Mouse (Mus musculus) brain, embryonic 14.5 days (tissue): ENCODE results near the gene Abca7. TPM values are rescaled to one million over a fixed set of nuclear protein-coding genes. Genes with fewer than 3 reads are reported as not detected.
"Not testable (repeated sequence)": the region's sequence is repeated elsewhere in the genome, so short reads cannot be mapped to it uniquely, and the experiment has no call there.

Experiments used
- DNase-seq: peaks from one replicate; pipeline ENCODE4 v3.0.0-alpha.2; 2011; ENCODE audit warnings: low read depth
- CTCF ChIP-seq: fragments of 200-500 bp; IDR thresholded peaks from 2 replicates; pipeline ENCODE4 v1.5.1; 2012; ENCODE audit warnings: inconsistent platforms, mild to moderate bottlenecking, moderate library complexity, borderline replicate concordance; ENCODE audit not compliant: insufficient read depth, insufficient read length; ENCODE audit errors: extremely low read depth
- POLR2A ChIP-seq: fragments of 200-500 bp; IDR thresholded peaks from 2 replicates; pipeline ENCODE4 v1.6.1; 2012; ENCODE audit warnings: mild to moderate bottlenecking, inconsistent platforms, borderline replicate concordance; ENCODE audit not compliant: poor library complexity, insufficient read depth, insufficient read length, severe bottlenecking; ENCODE audit errors: extremely low read depth
- polyA plus RNA-seq: library from polyadenylated mRNA; depleted of rRNA; stranded (reverse); fragments of >200 nt; gene quantifications from 2 replicates; pipeline ENCODE4 v1.2.3, GENCODE M21; 2012

Abca7 gene
- polyA plus RNA-seq, 1 experiment: 12.7 TPM

GRCm38 (mm10) chr10:80044087-80044486 lies 47.8 kb downstream of the Abca7 start:
- TF ChIP-seq CTCF (no peak), POLR2A (no peak)
- peak; percentile 29 for DNase-seq

- not testable (repeated sequence) for DNase-seq
Measured at GRCm38 (mm10) chr10:80045364-80045763, 49.1 kb downstream of the Abca7 start.

GRCm38 (mm10) chr10:80045766-80046165 lies 49.5 kb downstream of the Abca7 start:
- peak; percentile 63 for DNase-seq
- no peak for TF ChIP-seq POLR2A

GRCm38 (mm10) chr10:80047041-80047565 lies 50.8 kb downstream of the Abca7 start, which contains the start of gene Gpx4:
Gene Gpx4, plus strand, starts transcription at chr10:80047166.
- no peak for DNase-seq
- TF ChIP-seq POLR2A (no peak), CTCF (no peak)

GRCm38 (mm10) chr10:80048396-80048795 lies 52.1 kb downstream of the Abca7 start:
- TF ChIP-seq CTCF: no peak
- no peak for TF ChIP-seq POLR2A
- peak; percentile 81 for DNase-seq

- no peak for DNase-seq
- TF ChIP-seq POLR2A: no peak
- TF ChIP-seq CTCF: no peak
Measured at GRCm38 (mm10) chr10:80048834-80049233, 52.5 kb downstream of the Abca7 start.

GRCm38 (mm10) chr10:80050244-80050643 lies 54.0 kb downstream of the Abca7 start:
- DNase-seq: no peak
- no peak for TF ChIP-seq POLR2A
- TF ChIP-seq CTCF: no peak

GRCm38 (mm10) chr10:80050885-80051617 lies 54.8 kb downstream of the Abca7 start:
- DNase-seq: no peak
- TF ChIP-seq POLR2A (no peak), CTCF (no peak)

- no peak for DNase-seq
Measured at GRCm38 (mm10) chr10:80051618-80052373, 55.5 kb downstream of the Abca7 start.

GRCm38 (mm10) chr10:80052374-80052764 lies 56.1 kb downstream of the Abca7 start:
- TF ChIP-seq CTCF (no peak), POLR2A (no peak)
- no peak for DNase-seq

More at GRCm38 (mm10) chr10:80051618-80052373, 55.5 kb downstream of the Abca7 start:
- TF ChIP-seq CTCF (no peak), POLR2A (no peak)

- no peak for TF ChIP-seq CTCF
- TF ChIP-seq POLR2A: peak; percentile 85; the same call in 1 of the 2 replicates
Measured at GRCm38 (mm10) chr10:80053259-80053780, 57.0 kb downstream of the Abca7 start.

GRCm38 (mm10) chr10:80053831-80054815 lies 57.8 kb downstream of the Abca7 start:
- DNase-seq: peak; percentile 73
- TF ChIP-seq CTCF (no peak), POLR2A (0 out of 2 replicates have a peak, but pooled peaks have one; percentile 9)

More at GRCm38 (mm10) chr10:80053259-80053780, 57.0 kb downstream of the Abca7 start:
- DNase-seq: peak; percentile 100

GRCm38 (mm10) chr10:80054911-80055310 lies 58.6 kb downstream of the Abca7 start:
- DNase-seq: not testable (repeated sequence)

- TF ChIP-seq CTCF (no peak), POLR2A (no peak)
- DNase-seq: no peak
Measured at GRCm38 (mm10) chr10:80055364-80055763, 59.1 kb downstream of the Abca7 start.
